Mouse (Mus musculus) layer of hippocampus, postnatal 36 days (tissue): ENCODE data around the gene Dgke. TPM values are rescaled to one million over a fixed set of nuclear protein-coding genes. Genes with fewer than 3 reads are reported as not detected.

ENCODE experiments used
- DNase-seq, 2 experiments: peaks; one replicate each; pipeline ENCODE4 v3.0.0; 2022
- total RNA-seq, 2 experiments: library from RNA; stranded (reverse); gene quantifications; 2 replicates each; pipeline ENCODE4 v1.2.3; 2021

Gene Dgke
- total RNA-seq, 2 experiments from 2014 or later, result 44.1 to 44.9 TPM

DNA sequence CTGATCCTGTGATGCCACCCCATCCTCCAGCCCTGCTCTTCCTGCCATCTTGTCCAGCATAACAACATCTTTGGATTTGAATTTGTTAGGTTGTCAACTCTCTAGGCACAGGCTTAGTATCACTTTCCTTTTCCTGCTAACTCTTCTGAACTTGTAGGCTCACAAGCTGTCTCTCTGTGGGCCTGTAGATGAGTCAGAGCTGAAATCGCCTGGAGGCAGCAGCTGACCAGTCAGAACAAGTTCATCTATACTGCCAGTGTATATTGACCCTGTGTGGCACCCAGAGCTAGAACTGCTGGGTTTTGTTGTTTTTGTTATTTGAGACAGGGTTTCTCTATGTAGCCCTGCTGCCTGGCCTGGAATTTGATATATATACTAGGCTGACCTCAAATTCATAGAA is 35.5 kb downstream of the Dgke start:
- DNase-seq, result no peak

DNA sequence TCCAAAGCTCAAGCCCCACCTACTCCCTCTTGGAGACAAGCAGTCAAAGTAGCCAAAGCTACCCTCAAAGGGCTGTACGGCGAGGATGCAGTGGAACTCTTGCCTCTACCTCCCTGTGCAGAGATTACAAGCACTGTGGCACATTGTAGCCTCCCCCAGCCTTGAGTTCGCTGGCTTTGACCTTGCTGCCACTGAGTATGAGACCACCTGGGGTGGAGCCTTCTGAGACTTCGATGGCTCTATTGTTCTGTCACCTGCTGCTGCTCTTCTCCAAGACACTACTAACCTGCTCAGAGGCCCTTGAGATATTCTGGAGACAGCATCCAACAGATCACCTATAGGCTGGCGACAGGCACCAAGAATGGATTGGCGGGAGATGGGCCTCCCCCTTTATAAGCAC is 36.1 kb downstream of the Dgke start:
- no peak for DNase-seq

DNA sequence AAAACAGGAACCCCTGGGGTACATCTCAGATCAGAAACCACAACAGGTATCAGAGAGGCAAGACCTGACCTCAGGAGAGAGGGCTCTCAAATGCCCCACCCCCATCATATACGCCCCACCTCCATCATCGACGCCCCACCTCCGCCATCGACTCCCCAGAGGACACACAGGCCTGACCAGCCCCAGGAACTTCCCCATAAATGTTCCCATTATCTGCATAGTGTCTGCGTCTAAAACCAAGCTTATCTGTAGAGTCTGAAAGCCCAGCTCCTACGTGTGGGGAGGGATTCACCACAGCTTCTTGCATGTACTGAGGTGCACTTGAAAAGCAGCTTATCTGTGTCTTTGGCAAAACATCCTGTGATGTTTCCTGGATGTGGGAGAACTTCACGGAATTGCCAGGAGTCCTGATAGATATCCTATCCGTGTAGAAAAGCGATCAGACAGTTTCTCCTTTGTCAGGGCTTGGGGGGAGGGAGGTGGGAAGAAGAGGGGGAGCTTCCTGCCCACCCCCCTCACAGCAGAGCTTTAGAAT is 37.7 kb downstream of the Dgke start:
- no peak for DNase-seq

DNA sequence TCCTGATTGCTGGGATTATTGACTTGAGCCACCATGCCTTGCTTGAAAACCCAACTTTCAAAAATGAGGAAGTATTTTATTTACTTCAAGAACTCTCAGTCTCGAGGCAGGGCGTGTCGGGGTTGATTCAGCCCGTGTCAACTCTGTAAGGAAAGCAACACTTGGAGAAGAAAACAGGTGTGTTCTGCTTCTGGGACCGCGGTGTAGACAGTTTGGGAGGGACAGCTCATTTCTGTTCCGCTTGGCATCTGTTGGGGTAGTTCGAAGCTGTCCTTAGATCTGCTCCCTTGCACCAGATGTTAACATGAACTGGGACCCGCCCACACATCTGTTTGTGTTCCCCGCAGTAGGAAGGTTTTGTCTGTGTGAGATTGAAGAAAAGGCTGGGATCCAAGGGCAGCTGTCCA is 38.7 kb downstream of the Dgke start:
- DNase-seq, result no peak

DNA sequence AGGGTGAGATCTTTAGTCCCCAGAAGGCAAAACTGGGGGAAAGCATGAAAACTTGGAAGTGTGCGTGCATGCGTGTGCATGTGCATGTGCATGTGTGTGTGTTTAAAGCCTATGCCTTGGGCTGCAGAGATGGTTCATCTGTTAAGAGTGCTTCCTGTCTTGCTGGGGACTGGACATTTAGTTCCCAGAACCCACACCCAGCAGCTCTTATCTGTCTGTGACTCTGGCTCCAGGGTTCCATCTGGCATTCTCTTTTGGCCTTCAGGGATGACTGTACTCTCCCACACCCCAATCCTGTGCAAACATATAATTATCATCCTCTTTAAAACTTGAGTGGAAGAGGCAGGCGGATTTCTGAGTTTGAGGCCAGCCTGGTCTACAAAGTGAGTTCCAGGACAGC is 40.5 kb downstream of the Dgke start:
- DNase-seq, result no peak

DNA sequence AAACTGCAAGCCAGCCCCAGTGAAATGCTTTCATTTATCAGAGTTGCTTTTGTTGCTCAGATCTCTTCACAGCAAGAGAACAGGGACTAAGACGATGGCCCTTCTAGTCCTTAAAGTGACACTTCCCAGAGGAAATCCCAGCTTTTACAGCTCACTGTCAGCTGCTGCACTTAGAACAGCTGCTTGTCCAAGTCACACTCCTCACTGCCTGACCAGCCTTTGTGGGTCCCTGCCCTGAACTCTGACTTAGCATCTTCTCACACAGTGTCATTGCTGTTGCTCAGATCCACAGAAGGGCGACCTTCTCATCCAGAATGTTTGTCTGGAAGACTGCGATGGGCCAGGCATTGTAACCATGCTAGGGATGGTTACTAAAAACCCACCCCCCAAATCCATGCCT is 41.0 kb downstream of the Dgke start:
- DNase-seq, result no peak

DNA sequence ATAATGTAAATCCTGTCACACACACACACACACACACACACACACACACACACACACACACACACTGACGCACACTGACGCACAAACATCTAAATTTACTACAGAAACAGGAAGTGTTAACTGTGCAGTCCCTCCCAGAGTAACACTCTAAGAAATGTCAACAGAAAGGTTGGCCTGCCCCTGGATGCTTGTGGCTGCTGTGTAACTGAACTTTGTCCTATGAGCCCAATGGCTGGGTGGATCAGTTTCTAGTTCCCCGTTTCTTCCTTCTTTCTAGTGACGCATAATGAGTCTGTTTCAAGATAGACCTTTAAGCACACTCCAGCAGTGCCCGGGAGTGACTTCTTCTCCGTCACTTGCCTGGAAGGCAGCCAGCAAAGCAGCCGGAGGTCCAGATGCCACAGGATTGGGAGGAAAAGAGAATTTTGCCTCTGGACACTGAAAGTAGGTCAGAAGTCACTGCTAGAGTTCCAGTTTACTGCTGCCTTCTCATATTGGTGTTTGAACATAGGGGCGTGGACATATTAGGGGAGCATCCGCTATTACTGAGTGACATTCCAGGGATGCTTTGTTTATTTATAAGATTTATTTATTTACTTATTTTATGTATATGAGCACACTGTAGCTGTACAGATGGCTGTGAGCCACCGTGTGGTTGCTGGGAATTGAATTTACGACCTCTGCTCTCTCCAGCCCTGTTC is 42.3 kb downstream of the Dgke start:
- DNase-seq, result no peak

DNA sequence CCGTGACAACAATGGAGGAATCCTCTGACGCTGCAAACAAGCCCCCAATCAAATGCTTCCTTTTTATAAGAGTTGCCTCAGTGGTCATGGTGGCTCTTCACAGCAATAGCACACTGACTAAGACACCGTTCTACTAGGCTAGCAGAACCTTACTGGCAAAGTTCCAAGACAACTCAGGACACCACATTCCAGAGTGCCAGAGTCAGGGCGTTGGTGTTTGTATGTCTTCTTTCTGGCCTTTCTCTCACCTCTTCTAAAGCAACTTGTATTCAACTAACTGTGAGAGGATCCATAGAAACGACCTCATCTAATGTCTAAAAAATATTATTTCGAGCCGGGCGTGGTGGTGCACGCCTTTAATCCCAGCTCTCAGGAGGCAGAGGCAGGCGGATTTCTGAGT is 43.2 kb downstream of the Dgke start:
- DNase-seq, result no peak

DNA sequence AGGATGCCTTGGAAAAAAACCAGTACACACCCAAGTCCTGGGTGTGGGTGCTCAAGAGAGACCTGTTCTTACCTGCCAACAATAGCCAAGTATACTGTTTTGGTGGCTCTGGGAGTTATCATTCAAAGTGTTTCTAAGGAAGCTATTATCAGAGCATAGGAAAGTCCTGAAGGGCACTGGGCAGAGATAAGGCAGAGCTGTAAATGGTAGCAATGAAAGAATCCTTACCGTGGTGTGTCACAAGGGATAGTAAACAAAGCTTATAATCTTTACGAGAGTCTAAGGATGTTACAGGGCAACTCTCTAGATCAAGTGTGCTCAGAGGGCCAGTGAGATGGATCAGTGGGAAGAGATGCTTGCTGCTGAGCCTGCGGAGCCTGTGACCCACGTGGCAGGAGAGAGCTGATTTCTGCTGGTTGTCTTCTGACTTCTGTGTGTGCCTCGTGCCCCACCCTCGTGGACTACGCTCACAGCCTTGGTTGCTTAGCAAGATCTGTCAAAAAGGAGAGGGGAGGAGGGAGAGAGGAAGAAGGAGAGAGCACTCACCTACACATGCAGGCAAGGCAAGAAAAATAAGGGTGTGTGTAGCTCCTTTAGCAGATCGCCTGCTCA is 44.4 kb downstream of the Dgke start:
- DNase-seq, result no peak

DNA sequence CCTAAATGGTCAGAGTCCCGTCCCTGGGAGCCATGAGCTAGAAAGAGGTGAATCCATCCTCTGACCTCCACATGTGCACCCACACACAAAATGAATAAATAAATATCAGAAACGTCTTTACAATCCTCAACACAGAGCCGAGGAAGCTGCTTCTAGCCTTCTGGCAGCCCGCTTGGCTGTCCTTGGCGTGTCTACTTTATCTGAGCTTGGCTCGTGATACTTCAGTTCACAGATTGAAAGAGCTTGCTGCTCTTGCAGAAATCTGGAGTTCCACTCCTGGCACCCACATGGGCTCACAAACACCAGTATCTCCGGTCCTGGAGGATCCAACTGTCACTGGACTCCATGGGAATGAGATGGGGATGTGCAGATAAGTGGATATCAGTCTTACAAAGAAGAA is 45.0 kb downstream of the Dgke start:
- DNase-seq, result no peak

DNA sequence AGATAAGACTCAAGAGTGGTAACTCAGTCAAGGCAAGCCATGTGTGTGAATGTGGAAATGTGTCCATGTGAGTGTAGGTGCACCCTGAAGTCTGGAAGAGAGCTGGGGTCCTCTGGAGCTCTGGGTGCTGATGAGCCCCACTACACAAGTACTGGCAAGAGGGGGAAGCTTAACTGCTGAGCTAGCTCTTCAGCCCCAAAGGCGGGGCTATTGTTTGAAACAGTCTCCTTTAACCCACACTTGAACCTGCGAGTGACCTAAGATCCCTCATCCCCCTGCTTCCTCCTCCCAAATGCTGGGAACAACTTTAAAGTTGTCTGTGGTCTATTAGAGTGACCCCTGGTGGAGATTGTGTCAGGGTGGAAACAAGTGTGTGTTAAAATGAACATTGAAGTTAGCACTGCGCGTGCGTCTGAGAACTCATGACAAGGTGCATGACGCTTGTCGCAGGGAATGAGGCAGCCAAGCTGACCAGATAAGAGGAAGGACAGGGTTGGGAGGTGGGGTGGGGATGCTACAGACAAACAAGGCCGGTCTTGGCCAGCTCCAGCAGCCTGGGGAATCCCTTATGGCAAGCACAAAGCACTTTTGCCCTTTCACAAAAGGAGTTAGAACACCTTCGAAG is 45.9 kb downstream of the Dgke start:
- DNase-seq, result no peak

DNA sequence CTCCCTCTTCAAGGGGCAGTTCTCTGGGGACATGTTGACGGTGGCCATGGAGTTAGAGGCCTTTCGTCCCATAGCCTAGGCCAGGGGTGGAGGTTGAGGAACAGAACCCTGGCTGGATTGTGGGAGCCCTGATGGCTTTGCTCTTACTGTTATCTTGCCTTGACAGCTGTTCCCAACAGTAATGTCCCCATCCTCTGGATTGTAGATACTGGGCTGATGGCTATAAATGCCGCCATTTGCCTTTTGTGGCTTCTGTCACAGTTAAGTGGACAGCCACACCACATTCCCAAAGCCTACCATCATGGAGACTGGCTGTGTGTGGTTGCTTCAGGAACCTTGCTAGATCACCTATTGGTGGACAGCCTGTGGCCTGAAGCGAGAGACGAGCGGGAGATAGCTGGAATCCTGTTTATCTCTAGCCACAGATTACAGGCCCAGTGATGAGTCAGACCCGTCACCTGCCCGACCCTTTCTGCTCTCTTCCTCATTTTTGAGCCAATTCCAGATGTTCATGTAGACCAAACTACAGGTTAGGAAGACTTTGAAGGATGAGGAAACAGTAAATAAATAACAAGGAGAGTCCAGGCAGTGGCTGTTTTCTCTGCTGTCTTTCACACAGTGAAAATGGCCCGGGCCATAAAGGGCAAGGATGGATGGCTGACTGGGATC is 49.0 kb downstream of the Dgke start:
- no peak for DNase-seq

DNA sequence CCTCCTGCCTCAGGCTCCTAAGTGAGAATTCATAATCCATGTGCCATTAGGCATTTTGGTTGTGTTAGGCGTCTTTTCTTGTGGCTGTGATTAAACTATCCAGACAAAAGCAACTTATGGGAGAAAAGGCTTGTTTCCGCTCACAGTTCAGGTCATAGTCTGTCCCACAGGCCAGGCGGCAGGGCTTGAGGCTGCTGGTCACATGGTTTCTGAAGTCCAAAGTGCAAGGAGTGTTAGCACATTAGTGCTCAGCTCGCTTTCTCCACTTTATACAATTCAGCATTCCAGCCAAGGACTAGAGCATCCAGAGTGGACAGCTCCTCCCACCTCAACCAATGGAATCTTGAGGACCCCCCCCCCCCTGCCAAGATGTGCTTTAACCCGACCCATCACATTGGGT is 54.4 kb downstream of the Dgke start:
- no peak for DNase-seq

DNA sequence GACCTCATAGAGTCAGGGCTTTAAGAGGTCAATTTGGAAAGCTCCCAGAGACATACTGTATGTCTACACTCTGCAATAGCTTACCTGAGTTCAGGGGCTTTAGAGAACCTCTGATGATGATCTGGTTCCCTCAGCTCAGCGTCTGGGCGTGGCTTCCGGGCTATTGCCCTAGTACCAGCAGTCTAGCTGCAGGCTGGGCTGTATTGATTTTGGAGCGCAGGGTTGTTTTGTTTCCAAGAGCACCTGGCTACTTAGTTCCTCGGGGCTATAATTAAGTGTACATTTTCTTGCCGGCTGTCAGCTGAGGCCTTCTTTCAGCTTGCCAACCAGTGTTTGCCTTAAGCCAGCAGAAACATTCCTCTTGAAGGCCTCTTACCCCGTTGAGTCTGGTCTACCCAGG is 57.2 kb downstream of the Dgke start:
- no peak for DNase-seq

DNA sequence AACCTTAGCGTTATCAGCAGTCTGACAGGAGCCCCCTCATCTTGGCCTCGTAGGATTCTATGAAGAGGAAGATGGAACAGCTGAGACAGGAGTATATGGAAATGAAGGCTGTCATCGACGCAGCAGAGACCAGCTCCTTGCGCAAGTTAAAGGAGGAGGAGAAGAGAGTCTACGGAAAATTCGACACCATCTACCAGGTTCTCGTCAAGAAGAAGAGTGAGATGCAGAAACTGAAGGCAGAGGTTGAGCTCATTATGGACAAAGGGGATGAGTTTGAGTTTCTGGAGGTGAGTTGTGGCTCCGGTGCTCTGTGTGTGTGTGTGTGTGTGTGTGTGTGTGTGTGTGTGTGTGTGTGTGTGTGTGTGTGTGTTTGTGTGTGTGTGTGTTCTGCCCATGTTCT is 57.6 kb downstream of the Dgke start:
- no peak for DNase-seq

DNA sequence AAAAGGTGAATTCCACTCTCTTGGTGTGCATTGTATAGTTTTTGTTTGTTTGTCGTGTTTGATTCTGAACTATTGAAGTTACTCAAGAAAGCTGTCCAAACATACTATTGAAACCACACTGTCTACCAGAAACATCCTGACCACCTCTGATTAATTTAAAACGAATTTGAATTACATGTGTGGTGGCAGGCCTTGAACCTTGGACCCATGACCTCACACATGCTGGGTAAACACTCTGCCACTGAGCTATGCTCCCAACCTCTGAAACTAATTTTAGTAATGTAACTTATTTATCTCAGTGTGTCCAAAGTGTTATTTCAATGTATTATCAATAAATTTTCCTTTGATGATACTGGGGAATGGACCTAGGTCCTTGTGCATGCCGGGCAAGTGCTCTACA is 59.1 kb downstream of the Dgke start:
- DNase-seq, result no peak

DNA sequence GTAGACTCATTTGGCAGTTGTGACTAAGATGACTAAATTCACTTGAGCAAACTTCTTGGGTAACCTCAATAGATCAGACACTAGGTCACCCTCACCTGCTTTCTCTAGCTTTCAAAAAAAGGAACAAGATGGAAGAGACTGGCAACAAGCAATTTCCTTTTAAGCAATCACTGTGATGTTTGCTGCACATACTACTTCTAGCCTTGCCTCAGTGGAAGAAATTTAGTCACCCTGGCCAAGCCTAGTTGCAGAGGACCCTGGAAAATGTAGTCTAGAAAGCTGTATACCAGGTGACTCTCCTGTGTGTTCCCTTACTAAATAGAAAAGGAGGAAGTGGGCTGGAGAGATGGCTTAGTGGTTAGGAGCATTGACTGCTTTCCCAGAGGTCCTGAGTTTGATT is 60.2 kb downstream of the Dgke start:
- no peak for DNase-seq

DNA sequence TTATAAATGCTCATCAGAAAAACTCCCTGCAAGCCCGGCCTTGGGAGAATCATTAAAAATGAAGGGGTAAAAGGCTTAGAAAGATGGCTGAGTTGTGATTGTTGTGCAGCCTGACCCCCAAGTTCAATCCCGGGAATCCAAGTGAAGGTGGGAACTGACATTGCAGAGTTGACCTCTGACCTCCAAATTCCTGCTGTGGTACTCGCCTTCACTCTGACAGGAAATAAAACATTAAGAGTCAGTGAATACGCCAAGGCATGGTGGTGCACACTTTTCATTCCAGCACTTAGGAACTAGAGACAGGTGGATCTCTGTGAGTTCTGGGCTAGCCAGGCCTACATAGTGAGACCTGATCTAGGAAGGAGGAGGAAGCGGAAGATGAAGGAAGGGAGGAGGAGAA is 61.2 kb downstream of the Dgke start:
- DNase-seq, result no peak

DNA sequence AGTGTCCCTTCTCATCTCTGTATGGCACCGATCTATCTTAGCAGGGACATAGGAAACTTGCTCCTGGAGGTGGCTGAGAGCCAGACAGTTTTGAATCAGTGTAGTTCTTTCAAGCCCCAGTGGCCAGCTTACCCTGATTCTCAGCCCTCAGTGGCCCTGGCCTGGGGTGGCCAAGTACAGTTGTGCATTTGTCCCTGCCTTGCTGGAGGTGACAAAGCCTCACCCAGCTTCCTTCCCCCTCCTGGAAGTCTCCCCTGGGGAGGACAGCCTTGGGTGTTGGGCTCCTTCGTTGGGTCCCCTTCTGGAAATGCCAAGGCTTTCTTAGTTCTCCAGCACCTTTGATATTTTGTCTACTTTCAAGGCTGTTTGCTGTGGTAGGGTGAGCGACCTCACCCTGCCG is 62.9 kb downstream of the Dgke start:
- no peak for DNase-seq

DNA sequence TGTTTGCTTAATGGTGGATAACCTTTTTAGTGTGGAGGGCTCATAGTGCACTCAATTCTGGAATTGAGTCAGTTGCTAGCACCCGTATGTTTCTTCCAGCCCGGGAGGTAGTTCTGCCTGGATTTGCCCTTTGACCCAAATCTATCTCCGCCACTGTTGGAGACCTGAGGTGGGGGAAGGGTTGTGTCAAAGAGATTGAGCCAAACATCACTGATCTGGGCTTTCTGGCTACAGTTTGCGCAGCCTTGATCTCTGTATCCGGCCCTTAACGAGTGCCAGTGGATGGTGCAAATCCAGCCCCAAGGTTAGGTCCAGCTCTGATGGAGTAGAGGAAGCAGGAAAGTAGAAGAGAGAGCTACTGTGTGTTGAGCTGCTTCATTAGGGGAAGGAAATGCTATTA is 63.6 kb downstream of the Dgke start:
- DNase-seq, result no peak

DNA sequence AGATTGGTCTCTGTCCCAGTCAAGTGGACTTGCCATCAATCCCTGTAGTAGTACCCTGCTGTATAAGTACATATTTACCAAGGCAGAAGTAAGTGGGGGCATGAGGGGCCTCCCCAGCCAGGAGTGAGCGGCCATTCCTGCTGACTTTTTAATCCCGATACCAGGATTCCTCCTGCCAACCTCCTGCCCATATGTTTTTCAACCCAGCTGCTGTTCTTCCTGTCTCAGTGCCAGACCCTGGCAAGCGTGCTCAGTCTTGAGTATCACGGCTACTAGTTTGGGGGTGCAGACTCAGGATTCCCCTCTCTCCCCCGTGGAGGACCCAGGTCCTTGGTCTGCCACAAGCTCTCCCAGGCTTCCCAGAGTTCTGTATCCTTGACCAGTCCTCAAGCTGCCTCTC is 64.0 kb downstream of the Dgke start:
- no peak for DNase-seq

DNA sequence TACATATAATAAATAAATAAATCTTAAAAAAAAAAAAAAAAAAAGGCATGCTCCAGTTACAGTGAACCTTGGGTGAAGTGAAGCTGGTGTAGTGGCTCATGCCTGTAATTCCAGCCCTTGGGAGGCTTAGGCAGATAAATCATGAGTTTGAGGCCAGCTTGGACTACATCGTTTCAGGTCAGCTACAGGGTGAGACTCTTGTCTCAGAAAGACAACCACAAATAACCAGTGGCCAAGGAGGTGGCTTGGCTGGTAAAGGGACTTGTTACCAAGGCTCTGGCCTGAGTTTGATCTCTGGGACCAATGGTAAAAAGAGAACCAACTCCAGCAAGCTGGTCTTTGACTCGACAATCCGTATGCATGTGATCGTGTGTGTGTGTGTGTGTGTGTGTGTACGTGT is 64.6 kb downstream of the Dgke start:
- no peak for DNase-seq

DNA sequence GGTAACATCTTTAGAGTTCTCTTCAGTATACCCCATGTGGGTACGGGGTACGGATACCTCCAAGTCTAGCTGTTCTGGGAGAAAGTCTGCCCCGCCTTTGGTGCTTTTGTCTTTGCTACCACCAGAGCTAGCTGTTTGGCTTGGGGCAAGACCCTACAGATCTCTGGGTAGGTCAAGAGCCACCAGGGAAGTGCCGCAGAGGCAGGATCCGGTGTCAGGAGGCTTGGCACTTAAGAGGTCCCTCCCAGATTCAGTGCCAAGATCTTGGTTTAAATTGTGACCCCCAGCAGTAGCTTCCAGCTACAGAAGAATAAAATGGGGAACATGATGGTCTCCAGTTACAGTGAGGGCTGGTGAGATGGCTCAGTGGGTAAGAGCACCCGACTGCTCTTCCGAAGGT is 65.1 kb downstream of the Dgke start:
- no peak for DNase-seq

DNA sequence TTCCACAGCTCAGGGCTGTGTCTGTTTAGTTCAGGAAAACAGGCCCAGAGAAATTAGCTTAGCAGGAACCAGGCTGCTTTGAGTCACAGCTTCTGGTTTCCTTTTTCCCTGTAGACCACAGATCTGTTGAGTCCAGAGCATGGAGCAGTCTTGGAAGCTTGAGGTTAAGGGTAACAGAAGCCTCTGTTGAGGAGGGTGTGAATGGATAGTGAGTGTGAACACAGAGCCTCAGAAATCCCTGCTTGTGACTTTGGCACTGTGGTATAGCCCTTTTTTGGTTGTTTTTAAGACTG is 66.2 kb downstream of the Dgke start:
- DNase-seq, result no peak
